Mouse (Mus musculus): ENCODE data around the gene Anxa3. TPM values are rescaled to one million over a fixed set of nuclear protein-coding genes. Genes with fewer than 3 reads are reported as not detected.

Anxa3 gene
- polyA plus RNA-seq, 1 experiment from 2014 or later: 20.1 TPM

GRCm38 (mm10) chr5:96885202-96885601 is 92.1 kb downstream of the Anxa3 start:
- 90% methylated on average over 7 of the region's 7 CpGs for WGBS
- Histone ChIP-seq H3K36me3 (ENCODE audit: control insufficient read depth, insufficient read depth, low read length) (no peaks in the 10 kb centered on the region), H3K9ac (replicated peaks; ENCODE audit: low read length) (no peak overlapping the region), H3K27ac (replicated peaks; ENCODE audit: low read depth, low read length) (no peak overlapping the region), H3K9me3 (ENCODE audit: control insufficient read depth, low read length) (no peaks in the 10 kb centered on the region), H3K4me1 (ENCODE audit: control insufficient read depth, insufficient read depth, low read length) (no peaks in the 10 kb centered on the region), H3K27me3 (ENCODE audit: control insufficient read depth, insufficient read depth, low read length) (no peaks in the 10 kb centered on the region), H3K4me3 (replicated peaks; ENCODE audit: low read depth, low read length) (no peak overlapping the region), H3K4me2 (ENCODE audit: low read length) (no peak overlapping the region)
- ATAC-seq (ENCODE audit: low FRiP score, low TSS enrichment) (no peak), DNase-seq (no peak)

GRCm38 (mm10) chr5:96888396-96888795 is 95.3 kb downstream of the Anxa3 start:
- no peak overlapping the region for H3K27ac ChIP-seq (replicated peaks; ENCODE audit: low read depth, low read length)
- WGBS: 88% methylated on average over 3 of the region's 3 CpGs
- no peaks in the 10 kb centered on the region for H3K4me1 ChIP-seq (ENCODE audit: control insufficient read depth, insufficient read depth, low read length)
- no peaks in the 10 kb centered on the region for H3K36me3 ChIP-seq (ENCODE audit: control insufficient read depth, insufficient read depth, low read length)
- H3K4me2 ChIP-seq (ENCODE audit: low read length): no peak overlapping the region
- no peaks in the 10 kb centered on the region for H3K27me3 ChIP-seq (ENCODE audit: control insufficient read depth, insufficient read depth, low read length)
- H3K9ac ChIP-seq (replicated peaks; ENCODE audit: low read length): no peak overlapping the region
- DNase-seq: no peak
- no peak for ATAC-seq (ENCODE audit: low FRiP score, low TSS enrichment)
- no peaks in the 10 kb centered on the region for H3K9me3 ChIP-seq (ENCODE audit: control insufficient read depth, low read length)
- H3K4me3 ChIP-seq (replicated peaks; ENCODE audit: low read depth, low read length): no peak overlapping the region

- no peak overlapping the region for H3K4me3 ChIP-seq (replicated peaks; ENCODE audit: low read depth, low read length)
- WGBS: 82% methylated on average over 5 of the region's 5 CpGs
- no peak overlapping the region for H3K27ac ChIP-seq (replicated peaks; ENCODE audit: low read depth, low read length)
- no peaks in the 10 kb centered on the region for H3K27me3 ChIP-seq (ENCODE audit: control insufficient read depth, insufficient read depth, low read length)
- no peak overlapping the region for H3K4me2 ChIP-seq (ENCODE audit: low read length)
- no peak overlapping the region for H3K9ac ChIP-seq (replicated peaks; ENCODE audit: low read length)
- no peaks in the 10 kb centered on the region for H3K36me3 ChIP-seq (ENCODE audit: control insufficient read depth, insufficient read depth, low read length)
- no peak for DNase-seq
- ATAC-seq (ENCODE audit: low FRiP score, low TSS enrichment): no peak
- H3K9me3 ChIP-seq (ENCODE audit: control insufficient read depth, low read length): no peaks in the 10 kb centered on the region
- H3K4me1 ChIP-seq (ENCODE audit: control insufficient read depth, insufficient read depth, low read length): no peaks in the 10 kb centered on the region
Measured at GRCm38 (mm10) chr5:96890367-96890766, 97.2 kb downstream of the Anxa3 start.

Other genes starting within 250 kb of the Anxa3 start
- 11.8 and 12.1 TPM in 2 replicates for gene Bmp2k, start 204.3 kb downstream of the Anxa3 start, polyA plus RNA-seq (2014; fragmentation: Nextera tagmentation; extraction: Ambion mirVana)

Data from midbrain, embryonic 14.5 days (tissue).